Mouse (Mus musculus) bone marrow macrophage, adult 2 months (primary cell): ENCODE data around the gene Hnrnpab. TPM values are rescaled to one million over a fixed set of nuclear protein-coding genes. Genes with fewer than 3 reads are reported as not detected.

ENCODE experiments used
- H3K27ac ChIP-seq: 2 replicates; pipeline ENCODE4 v1.5.1; 2012; ENCODE audit warnings: low read depth, low read length; ENCODE audit not compliant: insufficient read depth
- H3K4me1 ChIP-seq: 2 replicates; pipeline ENCODE4 v1.6.1; 2012; ENCODE audit warnings: low read length; ENCODE audit not compliant: control insufficient read depth, insufficient read depth
- H3K4me3 ChIP-seq: 2 replicates; pipeline ENCODE4 v1.5.1; 2012; ENCODE audit warnings: mild to moderate bottlenecking, low read length, moderate library complexity; ENCODE audit not compliant: insufficient read depth
- CTCF ChIP-seq: IDR thresholded peaks from 2 replicates; pipeline ENCODE4 v1.5.1; 2012; ENCODE audit warnings: low read depth, mild to moderate bottlenecking, low read length, moderate library complexity
- POLR2A ChIP-seq: IDR thresholded peaks from 2 replicates; pipeline ENCODE4 v1.6.1; 2012; ENCODE audit warnings: mild to moderate bottlenecking, low read depth, low read length, borderline replicate concordance
- polyA plus RNA-seq: library from polyadenylated mRNA; stranded (reverse); fragments of >200 nt; gene quantifications from 2 replicates; pipeline ENCODE4 v1.2.4, GENCODE M21; 2012; ENCODE audit not compliant: missing spikeins, insufficient read depth, insufficient read length

Gene Hnrnpab
- polyA plus RNA-seq, 1 experiment = 144 TPM

GRCm38 (mm10) chr11:51577587-51577986 lies 29.1 kb downstream of the Hnrnpab start:
- no peak overlapping the region for H3K4me3 ChIP-seq
- no peak overlapping the region for H3K27ac ChIP-seq
- no peak for TF ChIP-seq CTCF
- TF ChIP-seq POLR2A = no peak
- H3K4me1 ChIP-seq = peaks cover 26% of the 10 kb centered on the region

DNA sequence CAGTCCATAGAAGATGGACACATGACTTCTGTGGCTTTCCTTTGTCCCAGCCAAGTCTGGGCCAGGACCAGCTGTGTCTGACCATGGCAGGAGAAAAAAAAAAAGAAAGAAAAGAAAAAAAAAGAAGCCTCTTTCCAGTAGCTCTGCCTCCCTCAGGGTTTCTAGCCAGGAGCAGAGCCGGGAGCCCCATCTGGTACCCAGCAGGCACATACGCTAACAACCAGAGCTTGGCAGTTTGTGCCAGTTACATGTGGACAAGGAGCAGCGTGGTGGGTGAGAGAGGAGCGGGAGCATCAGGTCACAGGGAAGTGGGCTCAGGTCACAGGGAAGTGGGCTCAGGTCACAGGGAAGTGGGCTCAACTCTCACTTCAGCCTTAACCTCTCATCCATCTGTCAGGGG lies 30.2 kb downstream of the Hnrnpab start:
- Histone ChIP-seq H3K4me3 (no peak overlapping the region), H3K27ac (no peak overlapping the region), H3K4me1 (peaks cover 17% of the 10 kb centered on the region)
- no peak for TF ChIP-seq POLR2A
- TF ChIP-seq CTCF = no peak

DNA sequence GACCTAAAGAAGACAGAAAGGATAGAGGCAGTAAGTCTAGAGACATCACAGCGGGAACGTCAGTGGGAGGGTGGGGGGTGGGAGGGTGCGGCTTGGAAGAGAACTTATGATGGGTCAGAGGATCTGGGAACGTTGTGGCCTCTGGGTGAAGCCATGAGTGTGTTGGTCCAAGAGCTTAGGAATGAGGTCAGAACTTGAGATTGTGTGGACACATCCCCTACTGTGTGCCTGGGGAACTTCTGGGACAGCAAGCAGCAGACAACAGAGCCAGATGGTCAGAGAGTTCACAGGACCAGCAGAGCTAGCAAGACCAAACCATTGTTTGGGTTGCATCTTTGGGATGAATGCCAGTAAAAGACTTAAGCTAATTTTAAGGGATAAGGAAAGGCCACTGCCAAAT lies 37.8 kb downstream of the Hnrnpab start:
- H3K4me1 ChIP-seq = peaks cover 4% of the 10 kb centered on the region
- no peak overlapping the region for H3K27ac ChIP-seq
- H3K4me3 ChIP-seq = no peak overlapping the region
- TF ChIP-seq POLR2A (no peak), CTCF (no peak)

- TF ChIP-seq POLR2A = no peak
- 0 out of 2 replicates have a peak, but pooled peaks have one; percentile 14 for TF ChIP-seq CTCF
- Histone ChIP-seq H3K27ac (no peak overlapping the region), H3K4me1 (peaks cover 4% of the 10 kb centered on the region), H3K4me3 (no peak overlapping the region)
Observed at GRCm38 (mm10) chr11:51565951-51566350, 40.7 kb downstream of the Hnrnpab start.

DNA sequence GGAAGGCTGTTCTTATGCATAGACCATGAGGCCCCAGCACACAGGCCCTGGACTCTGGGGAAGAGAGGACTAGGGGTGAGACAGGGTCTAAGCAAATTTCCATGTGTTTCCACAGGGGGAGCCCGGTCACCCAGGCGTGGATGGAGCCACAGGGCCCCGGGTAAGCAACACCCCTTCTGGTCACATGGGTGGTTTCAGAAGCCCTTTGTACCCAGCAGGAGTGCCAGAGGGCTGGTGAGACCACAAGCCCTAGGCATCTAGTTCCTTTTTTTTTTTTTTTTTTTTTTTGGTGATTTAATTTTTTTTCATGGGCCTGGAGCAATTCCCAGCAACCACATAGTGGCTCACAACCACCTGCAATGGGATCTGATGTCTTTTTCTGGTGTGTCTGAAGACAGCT lies 41.6 kb downstream of the Hnrnpab start:
- Histone ChIP-seq H3K4me3 (no peak overlapping the region), H3K27ac (no peak overlapping the region), H3K4me1 (peaks cover 4% of the 10 kb centered on the region)
- no peak for TF ChIP-seq CTCF
- no peak for TF ChIP-seq POLR2A

DNA sequence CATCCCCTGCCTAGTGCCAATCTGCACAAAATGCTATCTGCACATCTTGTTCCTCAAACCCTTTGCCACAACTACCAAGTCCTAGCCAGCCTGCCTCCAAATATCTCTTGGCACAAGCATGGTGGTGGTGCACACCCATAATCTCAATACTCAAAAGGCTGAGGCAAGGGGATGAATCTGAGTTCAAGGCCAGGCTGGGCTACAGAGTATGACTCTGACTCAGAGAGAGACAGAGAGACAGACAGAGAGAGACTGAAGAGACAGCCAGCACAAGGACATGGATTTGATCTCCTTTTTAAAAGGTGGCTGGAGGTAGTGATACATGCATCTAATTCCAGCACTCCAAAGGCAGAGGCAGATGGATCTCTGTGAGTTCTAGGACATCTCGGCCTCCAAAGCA lies 43.4 kb downstream of the Hnrnpab start:
- H3K4me1 ChIP-seq = peaks cover 4% of the 10 kb centered on the region
- no peak for TF ChIP-seq POLR2A
- no peak for TF ChIP-seq CTCF
- H3K4me3 ChIP-seq = no peak overlapping the region
- no peak overlapping the region for H3K27ac ChIP-seq

GRCm38 (mm10) chr11:51555066-51555465 lies 51.6 kb downstream of the Hnrnpab start:
- H3K4me1 ChIP-seq = peaks cover 8% of the 10 kb centered on the region
- TF ChIP-seq POLR2A (no peak), CTCF (no peak)
- H3K27ac ChIP-seq = no peak overlapping the region
- H3K4me3 ChIP-seq = no peak overlapping the region

DNA sequence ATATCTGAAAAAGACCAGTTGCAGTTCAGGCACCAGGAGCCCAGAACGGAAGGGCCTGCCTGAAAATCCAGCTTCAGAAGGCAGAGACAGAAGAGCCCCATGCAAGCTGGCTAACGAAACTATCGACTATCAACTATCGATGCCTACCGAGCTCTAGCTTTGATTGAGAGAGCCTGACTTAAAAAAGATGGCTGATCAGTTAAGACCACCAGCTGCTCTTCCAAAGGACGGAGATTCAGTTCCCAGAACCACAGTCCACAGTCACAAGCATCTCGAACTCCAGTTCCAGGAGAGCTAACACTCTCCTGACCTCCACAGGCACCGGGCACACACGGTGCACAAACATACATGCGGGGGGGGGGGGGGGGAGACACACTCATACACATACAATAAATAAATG lies 52.1 kb downstream of the Hnrnpab start:
- Histone ChIP-seq H3K27ac (no peak overlapping the region), H3K4me1 (peaks cover 8% of the 10 kb centered on the region), H3K4me3 (no peak overlapping the region)
- no peak for TF ChIP-seq CTCF
- TF ChIP-seq POLR2A = no peak

- TF ChIP-seq POLR2A = no peak
- no peak for TF ChIP-seq CTCF
- H3K27ac ChIP-seq = no peak overlapping the region
Observed at GRCm38 (mm10) chr11:51552091-51552490, 54.6 kb downstream of the Hnrnpab start.

GRCm38 (mm10) chr11:51551253-51551652 lies 55.4 kb downstream of the Hnrnpab start:
- Histone ChIP-seq H3K4me3 (no peak overlapping the region), H3K27ac (no peak overlapping the region), H3K4me1 (peaks cover 8% of the 10 kb centered on the region)
- no peak for TF ChIP-seq CTCF
- no peak for TF ChIP-seq POLR2A

More at GRCm38 (mm10) chr11:51552091-51552490, 54.6 kb downstream of the Hnrnpab start:
- Histone ChIP-seq H3K4me3 (no peak overlapping the region), H3K4me1 (peaks cover 8% of the 10 kb centered on the region)

Other genes starting within 250 kb of the Hnrnpab start
- gene Phykpl, start 22.1 kb downstream of the Hnrnpab start, polyA plus RNA-seq = 8.4 and 8.8 TPM in 2 replicates
- 33.9 and 38.8 TPM in 2 replicates for gene Nhp2, start 12.9 kb upstream of the Hnrnpab start, polyA plus RNA-seq
- 42.4 and 43.7 TPM in 2 replicates for gene Rmnd5b, start 29.0 kb upstream of the Hnrnpab start, polyA plus RNA-seq
- 8.7 and 9.8 TPM in 2 replicates for gene N4bp3, start 44.0 kb upstream of the Hnrnpab start, polyA plus RNA-seq
- gene D930048N14Rik, start 44.1 kb upstream of the Hnrnpab start, polyA plus RNA-seq = 8.1 and 9.2 TPM in 2 replicates
- gene 0610009B22Rik, start 82.0 kb upstream of the Hnrnpab start, polyA plus RNA-seq = 39.2 and 40.0 TPM in 2 replicates
- 12.0 and 12.6 TPM in 2 replicates for gene Sec24a, start 156.8 kb upstream of the Hnrnpab start, polyA plus RNA-seq
- 51.9 and 52.7 TPM in 2 replicates for gene Sar1b, start 156.8 kb upstream of the Hnrnpab start, polyA plus RNA-seq